Mouse (Mus musculus) brain, adult 2 months (tissue): ENCODE measurements at regions not wholly inside any gene's neighbourhood (a gene's known extent, or its start where the extent isn't known, plus 50 kb on each side); places are given as distances from the start of the nearest gene placed in this dataset.

Source experiments
- DNase-seq: peaks from one replicate; pipeline ENCODE4 v3.0.0; 2011; ENCODE audit warnings: low read depth, low spot score

- DNase-seq, result no peak
These were observed 158.1 kb downstream of the Icos start for GRCm38 (mm10) chr1:61135597-61136545.

DNA sequence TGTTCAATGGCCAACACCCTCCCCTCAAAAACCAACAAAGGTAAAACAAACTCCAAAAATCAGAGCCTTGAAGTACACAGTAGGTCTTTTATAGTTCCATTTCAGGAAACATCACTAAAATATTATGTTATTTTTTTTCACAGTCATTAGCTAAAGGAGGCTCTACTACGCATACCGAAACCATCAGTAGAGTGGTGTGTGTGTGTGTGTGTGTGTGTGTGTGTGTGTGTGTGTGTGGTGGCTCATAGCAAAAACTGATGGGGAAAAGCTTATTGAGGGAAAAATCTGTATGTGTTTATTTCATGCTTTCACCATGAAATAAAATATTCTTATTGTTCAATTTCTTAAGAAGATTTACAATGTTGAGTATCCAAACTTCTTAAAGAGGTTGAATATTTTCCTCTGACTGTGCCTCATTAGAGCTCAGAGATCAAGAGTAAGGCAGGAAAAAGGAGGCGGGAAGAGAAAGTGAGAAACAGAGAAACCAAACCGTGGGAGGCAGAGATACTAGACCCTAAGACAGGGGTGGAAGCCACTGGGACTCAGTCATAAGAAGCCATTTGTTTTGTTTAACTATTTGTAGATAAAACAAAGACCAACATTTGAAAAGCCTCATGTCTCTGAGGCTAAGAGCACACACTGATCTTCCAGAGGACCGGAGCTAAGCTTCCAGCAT is 159.6 kb downstream of the Icos start:
- DNase-seq, result no peak

DNA sequence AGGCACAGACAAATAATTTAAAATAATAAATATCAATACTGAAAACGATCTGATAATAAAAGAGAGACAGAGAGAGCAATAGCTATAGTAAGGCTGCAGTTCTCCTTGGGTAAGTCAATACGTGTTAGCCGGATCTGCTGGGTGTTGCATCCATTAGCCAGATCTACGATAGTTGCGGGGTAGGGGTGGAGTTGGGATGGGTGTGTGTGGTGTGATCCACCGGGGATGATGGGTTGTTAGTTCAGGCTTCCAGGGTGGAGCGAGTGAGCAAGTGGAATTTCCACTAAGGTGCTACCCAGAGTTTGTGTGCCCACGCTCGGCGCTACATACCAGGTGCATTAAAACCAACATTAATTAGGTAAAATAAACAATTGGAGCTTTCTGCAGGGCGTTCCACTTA is 160.2 kb downstream of the Icos start:
- no peak for DNase-seq

DNA sequence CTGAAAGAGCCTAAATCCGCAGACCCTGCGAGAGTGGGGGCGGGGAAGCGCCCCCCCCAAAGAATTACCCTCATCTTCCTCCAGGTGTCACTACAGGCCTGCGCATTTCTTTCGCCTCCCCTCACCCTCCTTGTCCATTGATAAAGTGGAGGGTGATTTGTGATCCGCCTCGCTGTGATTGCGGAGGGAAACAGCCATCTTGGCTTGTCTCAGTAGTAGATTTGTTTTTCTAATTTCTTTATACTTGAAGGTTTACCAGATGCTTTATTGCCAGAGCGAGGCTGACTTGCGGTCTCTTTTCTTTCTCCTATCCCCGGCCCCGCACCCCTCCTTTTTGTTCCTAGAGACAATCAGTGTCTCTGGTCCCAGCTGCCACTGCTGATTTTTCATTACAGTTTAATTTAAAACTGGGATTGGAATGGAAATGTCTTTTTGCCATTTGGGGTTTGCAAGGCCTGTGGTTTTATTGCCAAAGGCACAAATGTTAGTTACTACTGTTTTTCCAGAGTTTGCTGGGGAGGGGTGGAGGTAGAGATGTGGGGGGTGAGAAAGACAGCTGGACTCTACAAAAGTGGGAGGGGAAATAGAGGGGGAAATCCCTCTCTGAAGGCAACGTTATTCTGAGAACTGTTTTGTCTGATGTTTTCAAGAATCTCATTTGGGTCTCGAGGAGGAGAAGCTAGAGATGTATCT is 161.7 kb downstream of the Icos start:
- DNase-seq, result peak; percentile 71

- DNase-seq, result no peak
These were observed 162.4 kb downstream of the Icos start for GRCm38 (mm10) chr1:61139984-61140648.

DNA sequence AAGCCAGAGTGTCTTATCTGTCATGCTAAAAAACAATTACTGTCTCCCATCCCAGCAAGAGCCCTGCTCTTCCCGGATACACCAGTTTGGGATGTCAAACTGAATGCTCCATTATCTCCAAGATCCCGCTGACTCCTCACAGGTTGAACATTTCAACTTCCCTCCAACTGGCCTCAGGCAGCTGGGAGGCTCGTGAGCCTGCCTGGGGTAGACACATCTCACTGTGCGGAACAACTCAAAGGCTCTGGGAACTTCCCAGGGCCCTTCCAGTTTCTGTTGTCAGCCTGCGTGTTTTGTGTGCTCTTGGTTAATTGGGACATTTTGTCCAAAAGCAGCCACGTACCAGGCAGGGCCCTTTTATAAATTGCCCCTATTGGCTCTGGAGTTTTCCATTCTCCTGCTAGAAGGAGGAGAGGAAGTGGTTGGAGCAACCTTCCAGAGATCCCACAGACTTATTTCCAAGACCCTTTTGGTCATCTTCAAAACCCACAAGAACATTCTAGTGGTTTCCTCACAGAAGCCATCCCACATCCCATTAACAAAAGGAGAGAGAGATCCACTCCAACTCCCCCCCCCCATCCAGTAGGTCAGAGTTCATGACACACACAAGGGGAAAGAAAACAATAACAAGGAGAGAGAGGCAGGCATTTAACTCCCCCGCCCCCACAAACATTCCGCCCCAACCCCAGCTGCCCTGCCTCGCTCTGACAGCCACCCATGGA is 163.3 kb downstream of the Icos start:
- DNase-seq, result no peak

GRCm38 (mm10) chr1:61141592-61141930 is 163.8 kb downstream of the Icos start:
- no peak for DNase-seq

DNA sequence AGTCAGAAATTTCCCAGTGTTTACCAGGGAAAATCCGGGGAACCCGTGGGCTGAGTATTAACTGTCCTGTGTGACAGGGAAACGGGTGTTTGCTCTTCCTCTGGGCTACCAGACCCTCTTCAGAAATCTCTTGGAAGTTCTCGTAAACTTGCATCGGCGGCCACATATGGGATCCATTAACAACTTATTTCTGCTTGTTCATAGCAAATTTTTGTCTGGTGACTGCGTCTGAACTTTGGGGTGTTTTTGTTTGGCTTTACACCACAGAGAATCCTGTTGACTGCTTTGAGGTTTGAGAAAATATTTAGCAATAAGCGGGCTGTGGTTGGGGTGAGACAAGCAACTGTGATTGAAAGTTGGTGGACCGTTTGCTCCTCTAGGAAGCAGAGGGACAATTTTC is 164.2 kb downstream of the Icos start:
- DNase-seq, result no peak

GRCm38 (mm10) chr1:61143030-61143753 is 165.5 kb downstream of the Icos start:
- DNase-seq, result no peak

GRCm38 (mm10) chr1:61143754-61144066 is 166.0 kb downstream of the Icos start:
- no peak for DNase-seq

DNA sequence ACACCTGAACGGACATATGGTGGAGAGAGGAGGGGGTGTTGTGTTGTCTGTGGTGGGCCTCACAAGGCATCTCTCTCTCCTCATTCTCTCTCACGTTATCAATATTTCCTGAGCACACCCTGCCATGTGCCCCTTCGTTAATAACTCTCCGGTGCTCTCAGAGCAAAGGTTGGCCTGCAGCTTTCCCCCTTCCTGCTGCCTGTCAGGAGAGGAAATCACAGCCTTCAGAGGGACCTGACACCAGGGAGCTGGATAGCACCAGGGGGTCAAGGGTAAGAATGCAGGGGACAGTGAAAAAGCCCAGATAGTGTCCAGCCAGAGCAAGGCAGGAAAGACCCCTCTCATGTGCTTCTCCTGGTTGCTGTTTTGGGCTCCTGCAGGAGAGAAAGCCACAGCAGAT is 167.3 kb downstream of the Icos start:
- no peak for DNase-seq

GRCm38 (mm10) chr1:61145572-61145971 is 167.8 kb downstream of the Icos start:
- DNase-seq, result no peak

DNA sequence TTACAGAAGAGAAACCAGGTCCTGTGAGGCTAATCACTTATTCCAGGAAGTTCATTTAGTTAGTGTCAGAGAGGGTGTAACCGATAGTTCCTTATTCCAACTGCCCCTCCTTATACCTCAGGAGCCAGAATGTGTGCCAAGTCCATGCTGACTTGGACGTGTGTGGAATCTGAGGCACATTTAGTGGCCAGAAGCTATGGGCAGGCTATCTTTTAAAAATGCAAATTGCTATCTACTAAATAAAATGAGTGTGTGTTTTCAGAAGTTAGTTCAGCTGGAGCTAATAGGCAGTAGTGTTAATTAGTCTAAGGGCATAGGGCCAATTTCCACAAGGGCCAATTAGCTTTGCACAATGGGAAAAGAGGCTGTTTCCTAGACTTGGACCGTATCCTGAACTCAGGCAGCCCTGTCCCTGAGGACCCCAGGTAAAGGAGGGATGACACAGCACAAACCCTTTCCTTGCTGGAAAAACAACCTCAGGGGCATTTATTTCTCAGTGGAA is 168.5 kb downstream of the Icos start:
- DNase-seq, result no peak

DNA sequence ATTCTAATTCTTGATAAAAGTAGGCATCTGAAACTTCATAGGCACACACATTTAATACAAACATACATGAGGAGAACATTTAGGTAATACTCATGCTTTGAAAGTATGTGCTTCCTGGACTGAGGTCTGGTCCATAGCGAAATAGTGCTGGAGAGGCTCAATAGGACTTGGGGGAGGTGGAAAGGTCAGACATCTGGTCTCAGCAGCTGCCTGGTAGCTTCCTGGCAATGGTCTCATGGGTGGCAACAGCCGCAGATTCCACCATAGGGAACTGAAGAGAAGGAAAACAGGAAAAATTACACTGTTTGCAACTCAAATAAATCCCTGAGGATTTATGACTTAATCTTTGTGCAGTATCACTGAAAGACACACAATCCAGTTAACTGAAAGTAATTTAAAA is 174.0 kb downstream of the Icos start:
- DNase-seq, result no peak

DNA sequence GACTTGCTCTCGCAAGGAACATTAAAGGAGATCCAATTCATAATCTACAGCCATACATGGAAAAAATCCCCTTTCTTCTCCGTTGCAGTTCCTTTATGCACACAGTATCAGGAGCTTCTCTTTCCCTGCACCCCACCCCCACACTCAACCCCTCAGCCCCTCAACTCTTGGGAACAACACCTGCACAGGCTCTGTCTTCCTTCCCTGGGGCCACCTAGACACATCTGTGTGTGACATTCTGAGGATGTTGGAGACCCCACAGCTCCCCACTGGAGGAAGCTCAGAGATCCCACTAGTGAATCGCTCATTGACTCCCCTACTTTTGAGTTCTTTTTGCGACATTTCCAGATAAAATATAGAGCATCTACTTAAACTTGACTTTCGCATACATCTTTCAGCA is 174.4 kb downstream of the Icos start:
- DNase-seq, result no peak

GRCm38 (mm10) chr1:61154216-61154615 is 176.5 kb downstream of the Icos start:
- peak; percentile 64 for DNase-seq

GRCm38 (mm10) chr1:61157271-61157670 is 179.5 kb downstream of the Icos start:
- peak; percentile 80 for DNase-seq

DNA sequence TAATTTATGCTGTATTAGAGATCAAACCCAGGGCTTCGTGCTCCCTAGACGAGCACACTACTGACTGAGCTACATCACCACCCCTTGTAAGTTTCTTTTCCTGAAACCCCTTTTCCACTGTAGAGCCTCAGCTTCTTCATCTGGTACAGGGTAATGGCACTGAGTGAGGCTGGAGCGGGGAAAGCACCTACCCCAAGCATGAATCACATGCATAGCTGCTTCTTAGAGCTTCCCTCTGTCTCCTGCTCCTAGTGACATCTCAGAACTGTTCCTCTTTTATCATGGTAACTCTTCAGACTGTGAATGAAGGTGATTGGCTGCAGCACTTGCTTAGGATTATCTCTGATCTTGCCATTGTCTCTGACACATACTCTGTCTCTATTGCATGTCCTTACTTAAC is 182.8 kb downstream of the Icos start:
- no peak for DNase-seq

DNA sequence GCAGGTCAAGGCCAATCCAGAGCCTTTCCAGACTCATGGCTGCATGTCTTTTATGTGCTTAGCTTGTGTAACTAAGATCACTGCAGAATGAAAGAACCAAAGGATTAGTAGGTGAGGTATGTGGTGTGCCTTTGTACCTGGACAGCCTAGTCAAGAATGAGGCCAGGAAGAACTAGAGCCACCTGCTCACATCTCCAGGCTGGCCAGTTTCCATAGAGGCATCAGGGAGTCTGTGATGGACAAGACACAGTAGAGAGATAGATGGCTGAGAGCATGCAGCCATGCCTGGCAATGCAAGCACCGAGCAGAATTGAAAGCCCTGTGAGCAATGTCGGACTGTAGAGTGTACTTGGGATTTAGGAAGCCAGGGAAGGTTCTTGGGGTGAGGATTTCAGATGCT is 186.5 kb downstream of the Icos start:
- DNase-seq, result no peak

- no peak for DNase-seq
These were observed 194.2 kb downstream of the Icos start for GRCm38 (mm10) chr1:61171941-61172340.

GRCm38 (mm10) chr1:61172946-61173345 is 195.2 kb downstream of the Icos start:
- DNase-seq, result peak; percentile 21
